In genomic region chr1:183806864-183807730, GRCm38 (mm10) we compare ENCODE assay signal across 23 mouse cellular contexts.
DNase-seq lines count a peak whose midpoint lies in the region; ATAC-seq and TF ChIP-seq lines count a peak whose summit lies in the region.
"Had no signal": no experiment of that assay in that cellular context is flagged by ENCODE, and none has a peak within 500 bp of the region (broad histone marks: within the 10 kb centered on the region; RNA-seq: fewer than 3 reads in every experiment).

No protein-coding gene starts in this region.

- H3K27me3 ChIP-seq in embryonic facial prominence, embryonic 15.5 days, result no peaks in the 10 kb centered on the region
- H3K27me3 ChIP-seq in limb, embryonic 13.5 days, result no peaks in the 10 kb centered on the region
- H3K27me3 ChIP-seq: embryonic facial prominence, embryonic 12.5 days; forebrain, embryonic 13.5 days; hindbrain, embryonic 12.5 days; hindbrain, embryonic 15.5 days had no signal

- H3K4me3 ChIP-seq in gastrocnemius, adult 2 months, result peak overlapping the region; percentile 16; the same call in 1 of the 2 replicates
- no peak overlapping the region for H3K4me3 ChIP-seq in embryonic facial prominence, embryonic 15.5 days (replicated peaks)
- no peak overlapping the region for H3K4me3 ChIP-seq in limb, embryonic 13.5 days
- H3K4me3 ChIP-seq: embryonic facial prominence, embryonic 12.5 days; forebrain, embryonic 10.5 days; forebrain, embryonic 13.5 days; hindbrain, embryonic 12.5 days; hindbrain, embryonic 15.5 days had no signal

- no peak overlapping the region for H3K4me2 ChIP-seq in embryonic facial prominence, embryonic 15.5 days (replicated peaks)
- H3K4me2 ChIP-seq in limb, embryonic 13.5 days (replicated peaks), result no peak overlapping the region
- H3K4me2 ChIP-seq: embryonic facial prominence, embryonic 12.5 days; forebrain, embryonic 13.5 days; heart, embryonic 11.5 days; hindbrain, embryonic 12.5 days; hindbrain, embryonic 15.5 days had no signal

- peak overlapping the region; percentile 84 for H3K27ac ChIP-seq in gastrocnemius, adult 2 months
- no peak overlapping the region for H3K27ac ChIP-seq in embryonic facial prominence, embryonic 15.5 days (replicated peaks)
- 0 out of 2 replicates have a peak overlapping the region, but pooled peaks have one; percentile 10 for H3K27ac ChIP-seq in limb, embryonic 13.5 days
- H3K27ac ChIP-seq: forebrain, embryonic 10.5 days; forebrain, embryonic 13.5 days; hindbrain, embryonic 12.5 days; hindbrain, embryonic 15.5 days had no signal

- H3K9me3 ChIP-seq in embryonic facial prominence, embryonic 15.5 days (replicated peaks), result no peaks in the 10 kb centered on the region
- no peaks in the 10 kb centered on the region for H3K9me3 ChIP-seq in limb, embryonic 13.5 days
- H3K9me3 ChIP-seq: embryonic facial prominence, embryonic 12.5 days; forebrain, embryonic 10.5 days; forebrain, embryonic 13.5 days; hindbrain, embryonic 12.5 days; hindbrain, embryonic 15.5 days had no signal

- WGBS in embryonic facial prominence, embryonic 15.5 days, result 61% methylated on average over 8 of the region's 8 CpGs
- WGBS in limb, embryonic 13.5 days, result 34% methylated on average over 8 of the region's 8 CpGs

- TF ChIP-seq CTCF in gastrocnemius, adult 2 months (IDR thresholded peaks at IDR 0.05), result no peak

- no peaks in the 10 kb centered on the region for H3K4me1 ChIP-seq in embryonic facial prominence, embryonic 15.5 days
- peaks cover 18% of the 10 kb centered on the region for H3K4me1 ChIP-seq in limb, embryonic 13.5 days
- H3K4me1 ChIP-seq: forebrain, embryonic 10.5 days; forebrain, embryonic 13.5 days; hindbrain, embryonic 12.5 days; hindbrain, embryonic 15.5 days had no signal

- no peak overlapping the region for H3K9ac ChIP-seq in embryonic facial prominence, embryonic 15.5 days
- H3K9ac ChIP-seq in limb, embryonic 13.5 days, result no peak overlapping the region
- H3K9ac ChIP-seq: embryonic facial prominence, embryonic 12.5 days; forebrain, embryonic 13.5 days; hindbrain, embryonic 12.5 days; hindbrain, embryonic 15.5 days had no signal

- peak; percentile 54; the same call in 1 of the 2 replicates for ATAC-seq in embryonic facial prominence, embryonic 15.5 days (ENCODE audit: insufficient number of reproducible peaks, low FRiP score, low TSS enrichment, low read depth)
- peak; percentile 86 for ATAC-seq in limb, embryonic 13.5 days (ENCODE audit: low FRiP score, low read depth)
- ATAC-seq: activated CD4-positive, CD25-positive, alpha-beta regulatory T cell, adult 4 months; CD4-positive, CD25-positive, alpha-beta regulatory T cell, adult 4 months; forebrain, embryonic 13.5 days; forebrain, embryonic 16.5 days; intestine, postnatal 0 days had no signal

- intact Hi-C loops in gastrocnemius, adult 2 months (cut with DNase I), result loop anchor here (5.0 kb wide), 2 partner anchors 125 to 225 kb away; partner anchors contain the start of gene 1700056E22Rik

- H3K36me3 ChIP-seq in embryonic facial prominence, embryonic 15.5 days, result no peaks in the 10 kb centered on the region
- no peaks in the 10 kb centered on the region for H3K36me3 ChIP-seq in limb, embryonic 13.5 days
- H3K36me3 ChIP-seq: embryonic facial prominence, embryonic 12.5 days; forebrain, embryonic 10.5 days; hindbrain, embryonic 12.5 days; hindbrain, embryonic 15.5 days had no signal

- DNase-seq in gastrocnemius, adult 2 months, result peak; percentile 31
- DNase-seq in gastrocnemius, postnatal 4 days (ENCODE audit: low spot score in 2 of 2), result no peak
- peak; percentile 79 for DNase-seq in skeletal muscle tissue, adult 2 months (ENCODE audit: low read depth, low spot score)
- DNase-seq in T-cell, adult 2 months (ENCODE audit: low spot score), result no peak
- DNase-seq: adrenal gland, postnatal 10 days; adrenal gland, postnatal 36 days; cerebellum, adult 18-20 months; cerebellum, adult 9-10 months; cerebellum, postnatal 14 days; gastrocnemius, postnatal 36 days; heart, adult 11 months had no signal

Comparison
In these comparisons a context has a peak if more than half of its experiments do, and no peak if none do; other contexts are left out.
1. DNase-seq: peak in gastrocnemius, adult 2 months (single experiment) and skeletal muscle tissue, adult 2 months (single experiment); none in gastrocnemius, postnatal 4 days (0 of 2) and T-cell, adult 2 months (single experiment).